Mouse (Mus musculus) erythroblast, embryonic 14.5 days (primary cell): ENCODE measurements around the gene Ddc. TPM values are rescaled to one million over a fixed set of nuclear protein-coding genes. Genes with fewer than 3 reads are reported as not detected.

Experiments
- H3K27me3 ChIP-seq: 2 replicates; pipeline ENCODE4 v1.6.1; 2012; ENCODE audit warnings: inconsistent platforms; ENCODE audit not compliant: control insufficient read depth
- H3K36me3 ChIP-seq: 2 replicates; pipeline ENCODE4 v1.6.1; 2012; ENCODE audit warnings: mild to moderate bottlenecking, inconsistent platforms; ENCODE audit not compliant: control insufficient read depth
- H3K4me1 ChIP-seq: 2 replicates; pipeline ENCODE4 v1.6.1; 2012; ENCODE audit warnings: inconsistent platforms; ENCODE audit not compliant: control insufficient read depth
- H3K4me3 ChIP-seq: replicated peaks from 2 replicates; pipeline ENCODE3; 2012; ENCODE audit warnings: moderate library complexity, mild to moderate bottlenecking, inconsistent platforms
- H3K9me3 ChIP-seq: 2 replicates; pipeline ENCODE4 v1.6.1; 2012; ENCODE audit warnings: low read length, inconsistent platforms, mixed read lengths; ENCODE audit not compliant: control insufficient read depth
- GATA1 ChIP-seq: IDR thresholded peaks from 2 replicates; pipeline ENCODE4 v1.6.1; 2012; ENCODE audit warnings: low read length, inconsistent platforms, mixed read lengths
- TAL1 ChIP-seq: IDR thresholded peaks from 3 replicates; pipeline ENCODE4 v1.6.1; 2012; ENCODE audit warnings: low read length, inconsistent platforms, mixed read lengths
- polyA plus RNA-seq: library from polyadenylated mRNA; stranded (reverse); fragments of >175 nt; gene quantifications from 2 replicates; pipeline ENCODE4 v1.2.3, GENCODE M21; 2012

The Ddc gene
- polyA plus RNA-seq, 1 experiment: 0.05 TPM

- TF ChIP-seq TAL1: no peak
- no peak for TF ChIP-seq GATA1
These were observed 121.1 kb downstream of the Ddc start for GRCm38 (mm10) chr11:11776822-11777174.

GRCm38 (mm10) chr11:11776071-11776821, 121.7 kb downstream of the Ddc start:
- H3K4me3 ChIP-seq: no peak overlapping the region
- no peaks in the 10 kb centered on the region for H3K9me3 ChIP-seq
- TF ChIP-seq TAL1: no peak
- TF ChIP-seq GATA1: no peak
- H3K36me3 ChIP-seq: peaks cover 30% of the 10 kb centered on the region
- H3K27me3 ChIP-seq: no peaks in the 10 kb centered on the region
- H3K4me1 ChIP-seq: peaks cover 3% of the 10 kb centered on the region; the same call in 1 of the 2 replicates

More at GRCm38 (mm10) chr11:11776822-11777174, 121.1 kb downstream of the Ddc start:
- no peaks in the 10 kb centered on the region for H3K9me3 ChIP-seq
- H3K27me3 ChIP-seq: no peaks in the 10 kb centered on the region
- no peak overlapping the region for H3K4me3 ChIP-seq
- H3K4me1 ChIP-seq: peaks cover 3% of the 10 kb centered on the region; the same call in 1 of the 2 replicates
- peaks cover 24% of the 10 kb centered on the region for H3K36me3 ChIP-seq

- Histone ChIP-seq H3K27me3 (no peaks in the 10 kb centered on the region), H3K4me1 (peaks cover 6% of the 10 kb centered on the region), H3K36me3 (peaks cover 43% of the 10 kb centered on the region), H3K9me3 (no peaks in the 10 kb centered on the region), H3K4me3 (no peak overlapping the region)
- TF ChIP-seq TAL1 (no peak), GATA1 (no peak)
These were observed 123.1 kb downstream of the Ddc start for GRCm38 (mm10) chr11:11774893-11775292.

GRCm38 (mm10) chr11:11774384-11774783, 123.6 kb downstream of the Ddc start:
- no peak for TF ChIP-seq GATA1
- TF ChIP-seq TAL1: no peak
- Histone ChIP-seq H3K4me3 (no peak overlapping the region), H3K9me3 (no peaks in the 10 kb centered on the region), H3K27me3 (no peaks in the 10 kb centered on the region), H3K4me1 (peaks cover 6% of the 10 kb centered on the region), H3K36me3 (peaks cover 48% of the 10 kb centered on the region)

- no peak overlapping the region for H3K4me3 ChIP-seq
- TF ChIP-seq GATA1: no peak
- no peak for TF ChIP-seq TAL1
- H3K9me3 ChIP-seq: no peaks in the 10 kb centered on the region
- H3K4me1 ChIP-seq: peaks cover 10% of the 10 kb centered on the region
- peaks cover 2% of the 10 kb centered on the region; the same call in 1 of the 2 replicates for H3K27me3 ChIP-seq
- peaks cover 68% of the 10 kb centered on the region for H3K36me3 ChIP-seq
These were observed 125.7 kb downstream of the Ddc start for GRCm38 (mm10) chr11:11772196-11772595.

GRCm38 (mm10) chr11:11770691-11771090, 127.3 kb downstream of the Ddc start:
- Histone ChIP-seq H3K4me1 (peaks cover 10% of the 10 kb centered on the region), H3K9me3 (no peaks in the 10 kb centered on the region), H3K4me3 (no peak overlapping the region), H3K27me3 (peaks cover 2% of the 10 kb centered on the region; the same call in 1 of the 2 replicates), H3K36me3 (peaks cover 83% of the 10 kb centered on the region)
- TF ChIP-seq GATA1 (no peak), TAL1 (no peak)

GRCm38 (mm10) chr11:11769281-11769680, 128.7 kb downstream of the Ddc start:
- H3K36me3 ChIP-seq: peaks cover 89% of the 10 kb centered on the region
- peaks cover 2% of the 10 kb centered on the region; the same call in 1 of the 2 replicates for H3K27me3 ChIP-seq
- peaks cover 10% of the 10 kb centered on the region for H3K4me1 ChIP-seq
- no peaks in the 10 kb centered on the region for H3K9me3 ChIP-seq
- no peak overlapping the region for H3K4me3 ChIP-seq
- TF ChIP-seq GATA1: no peak
- no peak for TF ChIP-seq TAL1

- Histone ChIP-seq H3K36me3 (peaks cover 93% of the 10 kb centered on the region), H3K9me3 (no peaks in the 10 kb centered on the region), H3K4me1 (peaks cover 10% of the 10 kb centered on the region), H3K4me3 (no peak overlapping the region), H3K27me3 (peaks cover 2% of the 10 kb centered on the region; the same call in 1 of the 2 replicates)
- no peak for TF ChIP-seq GATA1
- TF ChIP-seq TAL1: no peak
These were observed 129.9 kb downstream of the Ddc start for GRCm38 (mm10) chr11:11768057-11768456.

- H3K36me3 ChIP-seq: peaks cover 91% of the 10 kb centered on the region
- H3K4me3 ChIP-seq: no peak overlapping the region
- peaks cover 6% of the 10 kb centered on the region for H3K4me1 ChIP-seq
- peaks cover 2% of the 10 kb centered on the region; the same call in 1 of the 2 replicates for H3K27me3 ChIP-seq
- TF ChIP-seq GATA1: no peak
- no peak for TF ChIP-seq TAL1
- H3K9me3 ChIP-seq: no peaks in the 10 kb centered on the region
These were observed 131.2 kb downstream of the Ddc start for GRCm38 (mm10) chr11:11766736-11767135.
